Mouse (Mus musculus) MEL (cell line): ENCODE measurements around the gene Frs3. TPM values are rescaled to one million over a fixed set of nuclear protein-coding genes. Genes with fewer than 3 reads are reported as not detected.

Source experiments
- DNase-seq: peaks from one replicate; pipeline ENCODE4 v3.0.0; 2011; ENCODE audit warnings: low read depth, low spot score
- H3K27ac ChIP-seq: 2 replicates; pipeline ENCODE4 v1.5.1; 2012; ENCODE audit warnings: low read depth, mild to moderate bottlenecking, control low read depth, low read length, moderate library complexity; ENCODE audit not compliant: control insufficient read depth
- H3K27me3 ChIP-seq, 2 experiments: fragments of 150-350 bp in 1 of 2; sonication (generic) in 1 of 2; 2 replicates each; pipeline ENCODE4 v1.6.1; 2012; ENCODE audit warnings: low read length in 2 of 2, mild to moderate bottlenecking in 2 of 2, improper control_type of control experiment in 1 of 2, moderate library complexity in 1 of 2; ENCODE audit not compliant: insufficient read depth in 2 of 2, control insufficient read depth in 1 of 2
- H3K36me3 ChIP-seq, 2 experiments: 2 replicates each; pipeline ENCODE4 v1.6.1; 2012 to 2014; ENCODE audit warnings: low read length in 2 of 2, improper control_type of control experiment in 1 of 2, inconsistent platforms in 1 of 2, mild to moderate bottlenecking in 1 of 2; ENCODE audit not compliant: insufficient read depth in 2 of 2, control insufficient read depth in 1 of 2
- H3K4me1 ChIP-seq, 2 experiments: fragments of 150-350 bp in 1 of 2; sonication (generic) in 1 of 2; 2 replicates each; pipeline ENCODE4 v1.6.1; 2012; ENCODE audit warnings: low read length in 2 of 2, improper control_type of control experiment in 1 of 2, mild to moderate bottlenecking in 1 of 2; ENCODE audit not compliant: insufficient read depth in 2 of 2, control insufficient read depth in 1 of 2
- H3K4me3 ChIP-seq, 2 experiments: fragments of 150-350 bp in 1 of 2; sonication (generic) in 1 of 2; 2 replicates each; pipeline ENCODE4 v1.5.1; 2012; ENCODE audit warnings: low read depth in 2 of 2, low read length in 2 of 2, mild to moderate bottlenecking in 2 of 2, moderate library complexity in 2 of 2, control low read depth in 1 of 2, improper control_type of control experiment in 1 of 2; ENCODE audit not compliant: control insufficient read depth in 1 of 2, insufficient read depth in 1 of 2
- H3K79me2 ChIP-seq: 2 replicates; pipeline ENCODE4 v1.6.1; 2012; ENCODE audit warnings: mild to moderate bottlenecking, low read length, moderate library complexity; ENCODE audit not compliant: control insufficient read depth, poor library complexity, insufficient read depth
- H3K9ac ChIP-seq: 2 replicates; pipeline ENCODE4 v1.6.1; 2012; ENCODE audit warnings: low read depth, mild to moderate bottlenecking, control low read depth, low read length, moderate library complexity; ENCODE audit not compliant: control insufficient read depth, poor library complexity, severe bottlenecking
- H3K9me3 ChIP-seq: fragments of 150-350 bp; sonication (generic); replicated peaks from 2 replicates; pipeline ENCODE4 v1.6.1; 2012; ENCODE audit warnings: mild to moderate bottlenecking, low read length, improper control_type of control experiment, moderate library complexity; ENCODE audit not compliant: insufficient read depth
- CHD1 ChIP-seq: IDR thresholded peaks from 2 replicates; pipeline ENCODE4 v1.6.1; 2012; ENCODE audit warnings: low read depth, mild to moderate bottlenecking, inconsistent platforms, low read length, improper control_type of control experiment
- CHD2 ChIP-seq: IDR thresholded peaks from 2 replicates; pipeline ENCODE4 v1.6.1; 2011; ENCODE audit warnings: low read length, improper control_type of control experiment
- CTCF ChIP-seq, 3 experiments: IDR thresholded peaks in 2 of 3; conservative IDR thresholded peaks in 1 of 3; 2 replicates each; pipeline ENCODE4 v1.5.1; 2011 to 2012; ENCODE audit warnings: low read length in 3 of 3, low read depth in 2 of 3, mild to moderate bottlenecking in 2 of 3, improper control_type of control experiment in 1 of 3, inconsistent platforms in 1 of 3, mixed read lengths in 1 of 3, moderate library complexity in 1 of 3; ENCODE audit not compliant: control insufficient read depth in 1 of 3, insufficient read depth in 1 of 3, poor library complexity in 1 of 3, severe bottlenecking in 1 of 3
- E2F4 ChIP-seq: IDR thresholded peaks from 2 replicates; pipeline ENCODE4 v1.6.1; 2011; ENCODE audit warnings: low read depth, low read length, improper control_type of control experiment, borderline replicate concordance
- ELF1 ChIP-seq: IDR thresholded peaks from 2 replicates; pipeline ENCODE4 v1.6.1; 2014; ENCODE audit warnings: low read depth, mild to moderate bottlenecking, inconsistent platforms, low read length, improper control_type of control experiment, moderate library complexity
- EP300 ChIP-seq, 2 experiments: IDR thresholded peaks; 2 replicates each; pipeline ENCODE4 v1.6.1; 2011; ENCODE audit warnings: improper control_type of control experiment in 2 of 2, low read length in 2 of 2, low read depth in 1 of 2, mild to moderate bottlenecking in 1 of 2
- ETS1 ChIP-seq: IDR thresholded peaks from 2 replicates; pipeline ENCODE4 v1.6.1; 2012; ENCODE audit warnings: low read depth, mild to moderate bottlenecking, inconsistent platforms, low read length, improper control_type of control experiment, moderate library complexity
- GABPA ChIP-seq: IDR thresholded peaks from 2 replicates; pipeline ENCODE4 v1.6.1; 2012; ENCODE audit warnings: low read depth, mild to moderate bottlenecking, inconsistent platforms, low read length, improper control_type of control experiment, moderate library complexity
- GATA1 ChIP-seq: IDR thresholded peaks from 2 replicates; pipeline ENCODE4 v1.6.1; 2011; ENCODE audit warnings: low read depth, low read length, improper control_type of control experiment
- HCFC1 ChIP-seq: IDR thresholded peaks from 2 replicates; pipeline ENCODE4 v1.6.1; 2012; ENCODE audit warnings: low read depth, mild to moderate bottlenecking, inconsistent platforms, low read length, improper control_type of control experiment, moderate library complexity
- JUND ChIP-seq: IDR thresholded peaks from 2 replicates; pipeline ENCODE4 v1.6.1; 2011; ENCODE audit warnings: low read depth, mild to moderate bottlenecking, improper control_type of control experiment, low read length
- KAT2A ChIP-seq: conservative IDR thresholded peaks from 2 replicates; pipeline ENCODE4 v1.6.1; 2012; ENCODE audit warnings: low read depth, low read length, improper control_type of control experiment, inconsistent platforms
- MAX ChIP-seq: IDR thresholded peaks from 2 replicates; pipeline ENCODE4 v1.6.1; 2011; ENCODE audit warnings: low read length, improper control_type of control experiment
- MAZ ChIP-seq: IDR thresholded peaks from 2 replicates; pipeline ENCODE4 v1.6.1; 2012; ENCODE audit warnings: low read depth, mild to moderate bottlenecking, inconsistent platforms, low read length, improper control_type of control experiment
- MEF2A ChIP-seq: IDR thresholded peaks from 2 replicates; pipeline ENCODE4 v1.6.1; 2014; ENCODE audit warnings: low read depth, mild to moderate bottlenecking, inconsistent platforms, low read length, improper control_type of control experiment; ENCODE audit not compliant: poor library complexity, insufficient replicate concordance, severe bottlenecking; ENCODE audit errors: extremely low read depth
- MXI1 ChIP-seq: IDR thresholded peaks from 2 replicates; pipeline ENCODE4 v1.6.1; 2011; ENCODE audit warnings: mild to moderate bottlenecking, low read depth, low read length, improper control_type of control experiment
- MYB ChIP-seq: IDR thresholded peaks from 2 replicates; pipeline ENCODE4 v1.6.1; 2011; ENCODE audit warnings: mild to moderate bottlenecking, low read depth, low read length, improper control_type of control experiment
- MYC ChIP-seq: IDR thresholded peaks from 2 replicates; pipeline ENCODE4 v1.6.1; 2011; ENCODE audit warnings: low read depth, mild to moderate bottlenecking, low read length, improper control_type of control experiment, moderate library complexity
- NELFE ChIP-seq: IDR thresholded peaks from 2 replicates; pipeline ENCODE4 v1.6.1; 2011; ENCODE audit warnings: low read depth, low read length, improper control_type of control experiment
- NRF1 ChIP-seq: IDR thresholded peaks from 2 replicates; pipeline ENCODE4 v1.6.1; 2014; ENCODE audit warnings: low read depth, mild to moderate bottlenecking, inconsistent platforms, low read length, improper control_type of control experiment, moderate library complexity; ENCODE audit not compliant: poor library complexity, insufficient read depth, severe bottlenecking
- POLR2A ChIP-seq, 2 experiments: IDR thresholded peaks; 2 replicates each; pipeline ENCODE4 v1.6.1; 2011 to 2012; ENCODE audit warnings: low read length in 2 of 2, mild to moderate bottlenecking in 2 of 2, control low read depth in 1 of 2, improper control_type of control experiment in 1 of 2, low read depth in 1 of 2, moderate library complexity in 1 of 2; ENCODE audit not compliant: control insufficient read depth in 1 of 2, insufficient read depth in 1 of 2, poor library complexity in 1 of 2
- POLR2AphosphoS2 ChIP-seq: IDR thresholded peaks from 2 replicates; pipeline ENCODE4 v1.6.1; 2011; ENCODE audit warnings: low read length, improper control_type of control experiment
- RAD21 ChIP-seq: IDR thresholded peaks from 2 replicates; pipeline ENCODE4 v1.6.1; 2011; ENCODE audit warnings: mild to moderate bottlenecking, low read depth, low read length, improper control_type of control experiment
- RCOR1 ChIP-seq: IDR thresholded peaks from 2 replicates; pipeline ENCODE4 v1.6.1; 2012; ENCODE audit warnings: low read depth, mild to moderate bottlenecking, inconsistent platforms, low read length, improper control_type of control experiment
- SIN3A ChIP-seq: IDR thresholded peaks from 2 replicates; pipeline ENCODE4 v1.6.1; 2012; ENCODE audit warnings: low read length, improper control_type of control experiment, inconsistent platforms
- SMC3 ChIP-seq: IDR thresholded peaks from 2 replicates; pipeline ENCODE4 v1.6.1; 2011; ENCODE audit warnings: low read depth, low read length, improper control_type of control experiment
- TBP ChIP-seq: IDR thresholded peaks from 2 replicates; pipeline ENCODE4 v1.8.0; 2011; ENCODE audit warnings: low read depth, low read length, improper control_type of control experiment
- TCF12 ChIP-seq: IDR thresholded peaks from 2 replicates; pipeline ENCODE4 v1.6.1; 2014; ENCODE audit warnings: low read depth, mild to moderate bottlenecking, inconsistent platforms, low read length, improper control_type of control experiment, moderate library complexity
- UBTF ChIP-seq: IDR thresholded peaks from 2 replicates; pipeline ENCODE4 v1.6.1; 2012; ENCODE audit warnings: low read depth, mild to moderate bottlenecking, inconsistent platforms, low read length, improper control_type of control experiment, moderate library complexity, borderline replicate concordance; ENCODE audit not compliant: insufficient read depth
- USF1 ChIP-seq: IDR thresholded peaks from 2 replicates; pipeline ENCODE4 v1.6.1; 2014; ENCODE audit warnings: low read depth, mild to moderate bottlenecking, inconsistent platforms, low read length, improper control_type of control experiment, moderate library complexity
- USF2 ChIP-seq, 2 experiments: IDR thresholded peaks; 2 replicates each; pipeline ENCODE4 v1.6.1; 2011 to 2012; ENCODE audit warnings: improper control_type of control experiment in 2 of 2, low read length in 2 of 2, borderline replicate concordance in 1 of 2, inconsistent platforms in 1 of 2, low read depth in 1 of 2, mild to moderate bottlenecking in 1 of 2; ENCODE audit not compliant: insufficient read depth in 1 of 2
- ZC3H11A ChIP-seq: IDR thresholded peaks from 2 replicates; pipeline ENCODE4 v1.6.1; 2012; ENCODE audit warnings: low read depth, mild to moderate bottlenecking, inconsistent platforms, low read length, improper control_type of control experiment
- ZKSCAN1 ChIP-seq: IDR thresholded peaks from 2 replicates; pipeline ENCODE4 v1.6.1; 2012; ENCODE audit warnings: low read depth, mild to moderate bottlenecking, inconsistent platforms, low read length, improper control_type of control experiment, moderate library complexity
- ZMIZ1 ChIP-seq: IDR thresholded peaks from 2 replicates; pipeline ENCODE4 v1.6.1; 2012; ENCODE audit warnings: low read depth, mild to moderate bottlenecking, inconsistent platforms, low read length, improper control_type of control experiment, moderate library complexity
- ZNF384 ChIP-seq: IDR thresholded peaks from 2 replicates; pipeline ENCODE4 v1.6.1; 2012; ENCODE audit warnings: low read depth, mild to moderate bottlenecking, inconsistent platforms, low read length, improper control_type of control experiment
- polyA plus RNA-seq, 2 experiments: library from polyadenylated mRNA; stranded (reverse) in 1 of 2; unstranded in 1 of 2; fragments of >175 nt in 1 of 2; fragments of >200 nt in 1 of 2; gene quantifications; 2 replicates each; pipeline versions ENCODE4 v1.2.1 to v1.2.4; 2012; ENCODE audit warnings: low replicate concordance in 2 of 2, low read depth in 1 of 2; ENCODE audit not compliant: insufficient read length in 2 of 2, insufficient read depth in 1 of 2, missing spikeins in 1 of 2
- total RNA-seq: library from RNA; depleted of rRNA; stranded (reverse); fragments of 300-350 nt; gene quantifications from 2 replicates; pipeline ENCODE4 v1.2.3, GENCODE M21; 2012

Frs3 gene
- total and polyA plus RNA-seq, 3 experiments = 2.7 to 4.4 TPM; not detected in 1

DNA sequence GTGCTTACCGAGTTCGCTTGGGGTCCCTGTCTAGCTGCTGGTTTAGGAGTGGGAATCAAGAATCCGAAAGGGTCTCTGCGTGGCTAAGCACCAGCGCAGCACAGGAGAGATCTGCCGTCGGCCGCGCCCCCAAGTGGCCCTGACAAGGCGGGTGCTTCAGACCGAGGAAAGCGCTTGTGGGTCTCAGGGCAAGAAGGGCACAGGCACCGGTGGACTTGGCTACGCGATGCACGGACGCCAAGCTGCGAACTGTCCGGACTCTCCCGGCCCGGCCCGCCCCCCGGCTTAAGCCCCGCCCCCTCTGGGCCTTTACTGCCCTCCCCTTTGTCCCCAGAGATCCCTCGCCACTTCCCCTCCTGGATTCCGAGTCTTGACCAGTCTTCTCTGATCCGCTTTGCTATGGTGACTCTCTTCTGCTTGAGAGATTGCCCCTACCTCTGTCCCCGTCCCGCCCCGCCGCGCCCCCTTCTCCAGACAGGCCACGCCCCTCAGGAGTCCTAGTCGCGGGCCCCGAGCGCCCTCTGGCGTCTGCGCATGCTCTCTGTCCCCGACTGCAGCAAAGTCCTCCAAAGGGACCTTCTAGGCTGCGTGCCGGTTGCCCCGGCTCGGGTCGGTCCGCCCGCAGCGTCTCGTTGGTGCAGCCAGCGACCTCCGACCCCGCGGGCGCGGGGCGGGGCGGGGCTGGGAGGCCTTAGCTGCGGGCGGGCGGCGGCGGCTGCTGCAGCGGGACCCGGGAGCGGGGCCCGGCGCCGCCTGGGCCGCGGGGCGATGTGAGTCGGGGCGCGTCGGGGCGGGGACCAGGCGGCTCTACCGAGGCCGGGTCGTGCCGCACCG is 5.9 kb downstream of the Frs3 start, which contains the start of gene Prickle4:
Gene Prickle4, minus strand, starts transcription at position 234 of the 834 bp plus-strand sequence.
- peak; percentile 92 for DNase-seq
- Histone ChIP-seq H3K36me3 (0 out of 4 replicates have a peak, but pooled peaks cover 0 to 2% of the 10 kb centered on the region in 2 experiments), H3K79me2 (no peaks in the 10 kb centered on the region; the same call in 1 of the 2 replicates), H3K27ac (no peak within 1 kb of the TSS), H3K4me1 (peaks cover 0 to 10% of the 10 kb centered on the region in 2 experiments; a peak in 2 of 4 replicates), H3K27me3 (no peaks in the 10 kb centered on the region), H3K9ac (peak within 1 kb of the TSS; percentile 84), H3K9me3 (no peaks in the 10 kb centered on the region), H3K4me3 (peak within 1 kb of the TSS; percentile 53 to 88)
- TF ChIP-seq POLR2AphosphoS2 = no peak
- TF ChIP-seq HCFC1 = peak; percentile 78
- no peak for TF ChIP-seq UBTF
- no peak for TF ChIP-seq MYB
- TF ChIP-seq ZMIZ1 = no peak
- no peak for TF ChIP-seq MAX
- TF ChIP-seq JUND = no peak
- TF ChIP-seq USF1 = no peak
- TF ChIP-seq USF2 (IDR thresholded peaks at IDR 0.05; ENCODE audit: borderline replicate concordance in 1 of 2, insufficient read depth in 1 of 2, low read depth in 1 of 2, low read length in 2 of 2) = no peak
- no peak for TF ChIP-seq GABPA
- TF ChIP-seq ZC3H11A = peak; percentile 39; the same call in 1 of the 2 replicates
- TF ChIP-seq GATA1 = no peak
- peak; percentile 73 for TF ChIP-seq SMC3
- no peak for TF ChIP-seq E2F4
- no peak for TF ChIP-seq RCOR1
- TF ChIP-seq MAZ = peak; percentile 74; the same call in 1 of the 2 replicates
- no peak for TF ChIP-seq TBP
- no peak for TF ChIP-seq CHD2
- TF ChIP-seq NELFE = 0 out of 2 replicates have a peak, but pooled peaks have one; percentile 26
- no peak for TF ChIP-seq MYC
- TF ChIP-seq TCF12 = no peak
- TF ChIP-seq ELF1 = no peak
- TF ChIP-seq ZKSCAN1 = no peak
- TF ChIP-seq POLR2A (IDR thresholded peaks at IDR 0.05; ENCODE audit: control insufficient read depth in 1 of 2, insufficient read depth in 1 of 2, low read depth in 1 of 2, low read length in 2 of 2, poor library complexity in 1 of 2) = peak; percentile 41 to 57; a peak in 2 of 4 replicates
- no peak for TF ChIP-seq MXI1
- TF ChIP-seq ETS1 = no peak
- TF ChIP-seq ZNF384 = no peak
- TF ChIP-seq RAD21 = peak; percentile 63
- TF ChIP-seq EP300 (IDR thresholded peaks at IDR 0.05; ENCODE audit: low read depth in 1 of 2, low read length in 2 of 2) = no peak
- no peak; the same call in 1 of the 2 replicates for TF ChIP-seq KAT2A
- TF ChIP-seq CHD1 = no peak
- TF ChIP-seq SIN3A = peak; percentile 53; the same call in 1 of the 2 replicates
- TF ChIP-seq CTCF (IDR thresholded peaks at IDR 0.05 in 2 of 3, conservative IDR thresholded peaks at IDR 0.05 in 1 of 3; ENCODE audit: control insufficient read depth in 1 of 3, insufficient read depth in 1 of 3, low read depth in 2 of 3, low read length in 3 of 3, poor library complexity in 1 of 3, severe bottlenecking in 1 of 3) = peak; percentile 26 to 94 (median 83); a peak in 5 of 6 replicates
- no peak for TF ChIP-seq MEF2A
- TF ChIP-seq NRF1 = peak; percentile 71
